Mouse (Mus musculus) lung, embryonic 15.5 days (tissue): ENCODE measurements at regions not wholly inside any gene's neighbourhood (a gene's known extent, or its start where the extent isn't known, plus 50 kb on each side); places are given as distances from the start of the nearest gene placed in this dataset.

Experiments
- ATAC-seq: fragments of 200-750 bp; cut with Nextera tagmentation; 2 replicates; pipeline ENCODE4 v1.8.0; 2017; ENCODE audit warnings: moderate number of reproducible peaks, borderline replicate concordance; ENCODE audit not compliant: low FRiP score, low TSS enrichment; ENCODE audit errors: extremely low read depth
- H3K27ac ChIP-seq: fragments of 300-500 bp; sonication (generic); 2 replicates; pipeline ENCODE4 v1.5.1; 2015; ENCODE audit warnings: moderate library complexity, mild to moderate bottlenecking, inconsistent platforms
- H3K27me3 ChIP-seq: fragments of 300-500 bp; sonication (generic); 2 replicates; pipeline ENCODE4 v1.6.1; 2015; ENCODE audit warnings: inconsistent platforms
- H3K36me3 ChIP-seq: fragments of 300-500 bp; sonication (generic); 2 replicates; pipeline ENCODE4 v1.6.1; 2015; ENCODE audit warnings: inconsistent platforms
- H3K4me1 ChIP-seq: fragments of 300-500 bp; sonication (generic); 2 replicates; pipeline ENCODE4 v1.6.1; 2015; ENCODE audit warnings: inconsistent platforms
- H3K4me2 ChIP-seq: fragments of 300-500 bp; sonication (generic); 2 replicates; pipeline ENCODE4 v1.6.1; 2015; ENCODE audit warnings: inconsistent platforms, mild to moderate bottlenecking, moderate library complexity
- H3K4me3 ChIP-seq: fragments of 300-500 bp; sonication (generic); 2 replicates; pipeline ENCODE4 v1.5.1; 2015; ENCODE audit warnings: mild to moderate bottlenecking, inconsistent platforms
- H3K9ac ChIP-seq: fragments of 300-500 bp; sonication (generic); 2 replicates; pipeline ENCODE4 v1.6.1; 2015; ENCODE audit warnings: inconsistent platforms
- H3K9me3 ChIP-seq: fragments of 300-500 bp; sonication (generic); 2 replicates; pipeline ENCODE4 v1.6.1; 2016; ENCODE audit warnings: inconsistent platforms
- WGBS: fragments of 180-500 bp; shearing (Covaris S2); methylation state at CpG from one replicate; pipeline ENCODE4 v1.1.7; 2015; 5-methylcytosine and 5-hydroxymethylcytosine counted together

DNA sequence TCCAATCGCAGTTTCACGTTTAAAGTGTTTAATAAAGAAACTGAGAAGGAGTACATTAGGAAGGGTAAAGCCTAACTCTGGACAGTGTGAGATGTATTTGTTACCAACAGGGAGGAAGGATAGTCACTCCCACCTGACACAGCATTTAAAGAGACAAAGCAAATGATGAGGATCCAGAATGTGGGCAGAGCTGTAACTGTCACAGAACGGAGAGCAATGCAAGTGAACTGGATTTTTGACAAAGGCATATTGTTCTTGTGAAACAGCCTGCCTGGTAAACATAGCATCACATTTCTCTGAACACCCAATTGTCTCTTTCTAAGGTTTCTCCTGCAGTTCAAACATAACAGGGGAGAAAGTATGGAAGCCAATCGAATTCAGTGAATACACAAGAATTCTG lies 341.1 kb upstream of the Mef2c start:
- no peak overlapping the region for H3K4me3 ChIP-seq
- 80% methylated on average over 4 of the region's 4 CpGs for WGBS
- H3K4me2 ChIP-seq = no peak overlapping the region
- no peaks in the 10 kb centered on the region for H3K4me1 ChIP-seq
- no peaks in the 10 kb centered on the region for H3K36me3 ChIP-seq
- no peaks in the 10 kb centered on the region for H3K9me3 ChIP-seq
- ATAC-seq = no peak
- no peaks in the 10 kb centered on the region for H3K27me3 ChIP-seq
- no peak overlapping the region for H3K9ac ChIP-seq
- no peak overlapping the region for H3K27ac ChIP-seq

GRCm38 (mm10) chr13:83175086-83175485 lies 328.7 kb upstream of the Mef2c start:
- 43% methylated on average over 2 of the region's 2 CpGs for WGBS
- no peak overlapping the region for H3K27ac ChIP-seq
- H3K9me3 ChIP-seq = no peaks in the 10 kb centered on the region
- 0 out of 2 replicates have a peak, but pooled peaks cover 2% of the 10 kb centered on the region for H3K4me1 ChIP-seq
- peak; percentile 69; the same call in 1 of the 2 replicates for ATAC-seq
- H3K4me3 ChIP-seq = no peak overlapping the region
- H3K9ac ChIP-seq = no peak overlapping the region
- no peaks in the 10 kb centered on the region for H3K36me3 ChIP-seq
- no peaks in the 10 kb centered on the region for H3K27me3 ChIP-seq
- H3K4me2 ChIP-seq = no peak overlapping the region

GRCm38 (mm10) chr13:83201931-83202671 lies 301.7 kb upstream of the Mef2c start:
- Histone ChIP-seq H3K9ac (no peak overlapping the region), H3K27me3 (no peaks in the 10 kb centered on the region), H3K4me2 (no peak overlapping the region), H3K4me3 (no peak overlapping the region), H3K4me1 (no peaks in the 10 kb centered on the region), H3K36me3 (no peaks in the 10 kb centered on the region), H3K27ac (0 out of 2 replicates have a peak overlapping the region, but pooled peaks have one; percentile 2), H3K9me3 (no peaks in the 10 kb centered on the region)
- WGBS = 38% methylated on average over 3 of the region's 3 CpGs
- peak; percentile 83; the same call in 1 of the 2 replicates for ATAC-seq

- Histone ChIP-seq H3K4me1 (no peaks in the 10 kb centered on the region), H3K4me3 (no peak overlapping the region), H3K27me3 (no peaks in the 10 kb centered on the region), H3K9me3 (no peaks in the 10 kb centered on the region), H3K9ac (no peak overlapping the region), H3K36me3 (no peaks in the 10 kb centered on the region), H3K4me2 (no peak overlapping the region), H3K27ac (no peak overlapping the region)
- ATAC-seq = no peak
- WGBS = 87% methylated on average over 1 of the region's 1 CpGs
Observed at GRCm38 (mm10) chr13:83206622-83207021, 297.2 kb upstream of the Mef2c start.

DNA sequence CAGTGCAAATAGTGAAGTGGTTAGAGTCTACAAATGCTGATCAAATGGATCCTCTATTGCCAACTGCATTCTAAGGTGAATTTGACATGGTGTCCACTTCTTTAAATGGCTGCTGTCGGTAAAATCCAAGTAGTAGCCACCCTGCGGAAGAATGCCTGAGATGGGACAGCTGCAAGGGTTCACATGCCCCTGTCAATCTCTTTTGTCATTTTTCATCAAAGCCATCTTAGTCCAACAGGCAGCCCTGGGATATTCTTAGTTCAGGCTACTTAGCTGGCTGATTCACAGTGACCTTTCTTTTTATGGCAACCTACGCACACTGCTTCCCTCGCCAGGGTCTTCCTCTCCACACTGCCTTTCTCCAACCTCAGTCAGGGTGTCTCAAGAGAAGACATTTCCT lies 296.3 kb upstream of the Mef2c start:
- no peak overlapping the region for H3K4me2 ChIP-seq
- no peak for ATAC-seq
- H3K27me3 ChIP-seq = no peaks in the 10 kb centered on the region
- no peak overlapping the region for H3K4me3 ChIP-seq
- no peaks in the 10 kb centered on the region for H3K9me3 ChIP-seq
- no peaks in the 10 kb centered on the region for H3K4me1 ChIP-seq
- no peak overlapping the region for H3K27ac ChIP-seq
- H3K9ac ChIP-seq = no peak overlapping the region
- 87% methylated on average over 4 of the region's 4 CpGs for WGBS
- H3K36me3 ChIP-seq = no peaks in the 10 kb centered on the region

DNA sequence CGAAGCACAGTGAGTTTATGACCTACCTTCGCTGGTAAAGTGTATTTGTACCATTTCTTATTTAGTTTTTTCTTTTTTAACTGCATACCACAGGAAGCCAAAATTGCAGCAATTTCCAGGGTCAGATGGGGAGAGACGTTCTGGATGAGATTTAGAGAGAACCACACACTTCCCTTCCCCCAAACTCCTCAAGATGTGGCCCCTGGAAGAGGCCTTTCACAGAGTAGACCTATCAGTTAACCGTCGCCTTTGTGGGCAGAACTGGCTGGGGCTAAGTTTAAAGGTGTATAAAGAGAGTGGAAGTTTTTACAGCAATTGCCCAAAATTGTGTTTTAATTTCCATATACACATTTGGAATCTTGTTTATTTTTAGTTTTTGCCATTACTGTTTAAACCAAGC lies 295.7 kb upstream of the Mef2c start:
- H3K4me2 ChIP-seq = no peak overlapping the region
- WGBS = 75% methylated on average over 5 of the region's 5 CpGs
- no peaks in the 10 kb centered on the region for H3K36me3 ChIP-seq
- no peaks in the 10 kb centered on the region for H3K4me1 ChIP-seq
- H3K27me3 ChIP-seq = no peaks in the 10 kb centered on the region
- no peak overlapping the region for H3K9ac ChIP-seq
- no peak overlapping the region for H3K4me3 ChIP-seq
- no peaks in the 10 kb centered on the region for H3K9me3 ChIP-seq
- no peak overlapping the region for H3K27ac ChIP-seq
- no peak for ATAC-seq

GRCm38 (mm10) chr13:83214811-83215210 lies 289.0 kb upstream of the Mef2c start:
- no peaks in the 10 kb centered on the region for H3K36me3 ChIP-seq

GRCm38 (mm10) chr13:83216454-83216853 lies 287.4 kb upstream of the Mef2c start:
- no peak overlapping the region for H3K4me3 ChIP-seq
- no peaks in the 10 kb centered on the region for H3K36me3 ChIP-seq
- 85% methylated on average over 3 of the region's 3 CpGs for WGBS
- no peak overlapping the region for H3K9ac ChIP-seq
- no peak overlapping the region for H3K27ac ChIP-seq
- H3K4me2 ChIP-seq = no peak overlapping the region
- H3K4me1 ChIP-seq = no peaks in the 10 kb centered on the region
- no peaks in the 10 kb centered on the region for H3K9me3 ChIP-seq
- H3K27me3 ChIP-seq = no peaks in the 10 kb centered on the region
- ATAC-seq = no peak

More at GRCm38 (mm10) chr13:83214811-83215210, 289.0 kb upstream of the Mef2c start:
- Histone ChIP-seq H3K4me3 (no peak overlapping the region), H3K4me2 (no peak overlapping the region), H3K9me3 (no peaks in the 10 kb centered on the region), H3K27me3 (no peaks in the 10 kb centered on the region), H3K4me1 (no peaks in the 10 kb centered on the region), H3K27ac (no peak overlapping the region), H3K9ac (no peak overlapping the region)
- ATAC-seq = no peak

DNA sequence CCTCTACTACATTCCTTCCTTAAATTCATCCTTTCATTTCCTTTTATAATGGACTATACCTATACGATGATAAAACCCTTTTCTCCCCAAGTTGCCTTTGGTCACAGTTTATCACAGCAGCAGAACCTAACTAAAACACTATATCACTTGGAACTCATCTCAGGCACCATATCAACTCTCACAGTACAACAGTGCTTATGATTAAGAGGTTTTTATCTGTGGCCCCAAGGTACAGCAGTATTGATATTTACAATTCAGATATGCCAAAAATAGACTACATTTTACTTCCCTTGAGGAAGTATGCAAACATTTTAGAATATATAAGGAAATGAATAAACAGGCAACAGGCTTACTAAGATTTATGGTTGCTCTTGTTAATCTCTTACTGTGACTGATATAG lies 251.4 kb upstream of the Mef2c start:
- WGBS = 83% methylated on average over 1 of the region's 1 CpGs
- Histone ChIP-seq H3K9me3 (no peaks in the 10 kb centered on the region), H3K9ac (no peak overlapping the region), H3K27me3 (no peaks in the 10 kb centered on the region), H3K4me3 (no peak overlapping the region), H3K4me1 (no peaks in the 10 kb centered on the region), H3K36me3 (no peaks in the 10 kb centered on the region), H3K4me2 (no peak overlapping the region), H3K27ac (no peak overlapping the region)
- no peak for ATAC-seq

GRCm38 (mm10) chr13:83266591-83266990 lies 237.2 kb upstream of the Mef2c start:
- no peaks in the 10 kb centered on the region for H3K4me1 ChIP-seq
- H3K27me3 ChIP-seq = no peaks in the 10 kb centered on the region
- H3K9ac ChIP-seq = no peak overlapping the region
- H3K4me2 ChIP-seq = no peak overlapping the region
- H3K9me3 ChIP-seq = no peaks in the 10 kb centered on the region
- 56% methylated on average over 1 of the region's 1 CpGs for WGBS
- no peak overlapping the region for H3K4me3 ChIP-seq
- no peaks in the 10 kb centered on the region for H3K36me3 ChIP-seq
- no peak overlapping the region for H3K27ac ChIP-seq
- ATAC-seq = no peak

DNA sequence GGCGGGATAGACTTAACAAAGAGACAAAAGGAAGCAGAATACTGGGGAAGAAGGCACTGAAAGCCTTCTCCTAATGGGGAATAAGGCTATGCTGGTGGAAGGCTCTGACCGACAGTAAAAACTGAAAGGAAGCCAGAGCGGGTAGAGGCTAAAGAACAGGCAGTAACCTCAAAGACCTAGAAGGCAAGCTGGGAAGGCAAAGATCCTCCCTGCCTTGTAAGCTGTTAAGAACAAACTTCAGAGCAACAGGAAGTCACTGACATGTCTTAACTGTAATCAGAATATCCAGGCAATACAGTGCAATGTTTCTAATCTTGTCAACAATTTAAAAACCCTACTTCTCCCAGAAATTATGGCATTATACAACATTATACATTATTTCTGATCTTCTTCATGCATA lies 235.2 kb upstream of the Mef2c start:
- Histone ChIP-seq H3K27ac (no peak overlapping the region), H3K4me3 (no peak overlapping the region), H3K4me1 (no peaks in the 10 kb centered on the region), H3K27me3 (no peaks in the 10 kb centered on the region), H3K36me3 (no peaks in the 10 kb centered on the region), H3K9ac (no peak overlapping the region), H3K9me3 (no peaks in the 10 kb centered on the region), H3K4me2 (no peak overlapping the region)
- ATAC-seq = no peak
- WGBS = 64% methylated on average over 3 of the region's 3 CpGs

GRCm38 (mm10) chr13:83278695-83279094 lies 225.1 kb upstream of the Mef2c start:
- no peaks in the 10 kb centered on the region for H3K9me3 ChIP-seq
- ATAC-seq = no peak
- H3K4me3 ChIP-seq = no peak overlapping the region
- H3K27me3 ChIP-seq = no peaks in the 10 kb centered on the region
- no peak overlapping the region for H3K9ac ChIP-seq
- H3K4me2 ChIP-seq = no peak overlapping the region
- WGBS = 81% methylated on average over 1 of the region's 1 CpGs
- H3K4me1 ChIP-seq = no peaks in the 10 kb centered on the region
- H3K27ac ChIP-seq = no peak overlapping the region
- no peaks in the 10 kb centered on the region for H3K36me3 ChIP-seq

DNA sequence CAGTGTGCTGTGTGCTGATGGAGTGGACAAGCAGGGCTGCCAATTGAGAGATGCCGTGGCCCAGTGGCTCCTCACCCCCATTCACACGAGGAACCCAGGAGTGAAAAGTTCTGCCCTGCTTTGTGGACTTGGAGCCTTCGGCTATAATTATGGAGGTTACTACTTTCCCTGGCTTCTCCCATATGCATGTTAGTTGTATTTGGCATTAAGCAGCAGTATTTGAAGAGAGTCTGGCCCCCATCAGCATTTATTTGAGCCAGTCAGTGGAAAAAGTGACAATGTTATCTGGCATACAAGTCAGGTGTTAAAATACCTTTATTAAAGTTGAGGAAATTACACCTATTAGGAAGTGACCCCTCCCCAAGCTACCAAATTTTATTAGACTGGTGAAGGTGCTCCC lies 196.1 kb upstream of the Mef2c start:
- 84% methylated on average over 3 of the region's 3 CpGs for WGBS
- Histone ChIP-seq H3K9me3 (no peaks in the 10 kb centered on the region), H3K27ac (no peak overlapping the region), H3K27me3 (no peaks in the 10 kb centered on the region), H3K4me2 (no peak overlapping the region), H3K4me1 (no peaks in the 10 kb centered on the region), H3K9ac (no peak overlapping the region), H3K4me3 (no peak overlapping the region), H3K36me3 (no peaks in the 10 kb centered on the region)
- no peak for ATAC-seq
